Mouse (Mus musculus) olfactory bulb, adult 2 months (tissue): ENCODE results near the gene Dpyd.

Experiments
- CTCF ChIP-seq: fragments of 200-500 bp; IDR thresholded peaks from 2 replicates; pipeline ENCODE4 v1.5.1; 2012; ENCODE audit warnings: low read depth, mild to moderate bottlenecking, low read length, moderate library complexity; ENCODE audit not compliant: insufficient read depth
- POLR2A ChIP-seq: fragments of 200-500 bp; IDR thresholded peaks from 2 replicates; pipeline ENCODE4 v1.6.1; 2012; ENCODE audit warnings: mild to moderate bottlenecking, low read depth, low read length, moderate library complexity; ENCODE audit not compliant: insufficient read depth

DNA sequence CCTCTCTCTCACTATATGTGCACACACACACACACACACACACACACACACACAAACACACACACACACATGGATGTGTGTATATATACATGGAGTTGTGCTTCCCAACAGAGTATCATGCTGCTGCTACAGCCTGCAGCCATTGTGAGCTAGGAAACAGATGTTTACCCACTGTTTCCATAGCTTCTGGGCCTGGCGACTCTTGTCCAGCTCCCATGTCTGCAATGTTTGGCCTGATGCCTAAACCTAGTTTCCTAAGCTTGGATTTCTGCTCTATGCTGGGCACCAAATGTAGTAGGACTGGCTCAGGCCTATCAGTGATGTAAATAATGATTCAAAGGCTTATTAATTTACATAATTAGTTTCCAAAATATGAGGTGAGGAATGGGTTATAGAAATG is 524.7 kb downstream of the Dpyd start:
- no peak for TF ChIP-seq CTCF
- TF ChIP-seq POLR2A, result no peak
